Mouse (Mus musculus) right cerebral cortex, postnatal 10 days (tissue): ENCODE data around the gene Lima1.
"Not testable (repeated sequence)": the region's sequence is repeated elsewhere in the genome, so short reads cannot be mapped to it uniquely, and the experiment has no call there.

ENCODE experiments used
- DNase-seq, 2 experiments: peaks; one replicate each; pipeline ENCODE4 v3.0.0; 2021; ENCODE audit warnings: low spot score in 2 of 2

Gene Lima1

DNA sequence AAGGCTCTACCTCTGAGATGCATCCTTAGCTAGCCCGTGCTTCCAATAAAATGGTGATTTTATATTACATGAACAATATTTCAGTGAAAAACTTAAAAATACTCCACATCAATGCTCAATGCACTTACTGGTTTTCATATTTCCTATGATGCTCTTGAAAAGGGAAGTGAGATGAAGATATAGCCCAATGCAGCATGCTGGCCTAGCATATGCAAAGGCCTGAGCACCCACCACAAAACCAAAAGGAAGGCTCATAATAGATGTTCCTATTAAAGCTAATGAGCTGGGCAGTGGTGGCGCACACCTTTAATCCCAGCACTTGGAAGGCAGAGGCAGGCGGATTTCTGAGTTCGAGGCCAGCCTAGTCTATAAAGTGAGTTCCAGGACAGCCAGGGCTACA, 69.6 kb downstream of the Lima1 start:
- DNase-seq: no peak

GRCm38 (mm10) chr15:99803186-99803644, 72.0 kb downstream of the Lima1 start:
- peak in 1 of 2 experiments; percentile 49 for DNase-seq

DNA sequence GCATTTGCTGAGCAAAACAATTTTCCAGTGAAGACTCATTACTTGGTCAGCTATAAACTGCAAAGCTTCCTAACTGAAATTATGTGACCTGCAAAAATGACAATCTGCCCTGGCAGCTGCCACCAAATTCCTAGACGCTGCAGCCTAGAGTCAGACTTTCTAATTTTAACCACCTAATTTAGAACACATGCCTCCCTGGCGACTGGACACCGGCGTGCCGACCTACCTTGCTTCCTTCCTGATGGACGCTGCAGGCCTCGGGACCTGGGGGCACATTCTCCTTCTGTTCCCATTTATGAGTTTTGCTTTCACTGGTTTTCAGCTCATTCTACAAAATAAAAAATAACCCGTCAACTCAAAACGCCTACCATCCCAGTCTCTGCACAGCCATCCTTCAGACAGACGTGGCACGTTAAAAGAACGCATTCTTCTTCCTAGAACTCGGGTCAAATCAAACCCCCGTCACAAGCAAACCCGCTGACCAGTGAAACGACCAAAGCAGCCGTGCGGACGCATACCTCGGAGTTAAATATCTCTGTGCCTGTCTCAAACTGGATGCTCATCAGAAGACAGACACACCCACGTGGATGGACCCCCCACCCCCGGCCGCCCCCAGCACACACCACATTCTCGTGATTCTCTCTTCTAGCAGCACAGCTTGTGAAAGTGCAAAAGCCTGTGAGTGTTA, 73.2 kb downstream of the Lima1 start:
- DNase-seq: no peak

- DNase-seq: no peak
Observed at GRCm38 (mm10) chr15:99799706-99800105, 75.5 kb downstream of the Lima1 start.

DNA sequence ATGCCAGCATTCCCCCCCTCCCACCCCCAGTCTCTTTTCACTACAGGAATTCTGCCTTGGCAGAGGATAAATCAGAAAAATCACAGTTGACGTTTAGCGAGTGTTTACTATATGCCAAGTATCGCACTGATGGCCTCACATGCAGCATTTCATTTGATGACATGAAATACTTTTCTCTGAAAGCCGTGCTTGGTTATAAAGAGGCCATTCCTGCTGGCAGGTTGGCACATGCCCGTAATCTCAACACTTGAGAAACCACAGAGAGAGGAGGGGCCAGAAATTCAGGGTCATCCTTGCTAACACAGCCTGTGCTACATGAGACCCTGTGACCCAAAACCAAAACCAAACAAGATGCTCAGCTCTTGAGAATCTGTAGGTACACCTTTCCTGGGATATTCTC, 77.4 kb downstream of the Lima1 start:
- no peak for DNase-seq

GRCm38 (mm10) chr15:99796735-99797134, 78.5 kb downstream of the Lima1 start:
- DNase-seq: no peak

DNA sequence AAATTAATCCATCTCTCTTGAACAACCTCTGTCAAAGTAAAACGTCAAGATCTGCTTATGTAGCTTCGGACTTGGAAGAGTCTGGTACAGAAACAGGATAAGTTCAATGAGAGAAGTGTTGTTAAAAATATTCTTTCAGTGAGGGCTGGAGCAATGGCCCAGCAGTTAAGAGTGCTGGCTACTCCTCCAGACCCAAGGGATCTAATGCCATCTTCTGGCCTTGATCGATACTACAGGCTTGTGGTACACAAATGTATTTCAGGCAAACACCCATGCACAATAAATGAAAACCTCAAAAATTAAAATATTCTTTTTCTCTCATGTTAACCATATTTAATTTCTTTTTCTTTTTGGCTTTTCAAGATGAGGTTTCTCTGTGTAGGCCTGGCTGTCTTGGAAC, 79.2 kb downstream of the Lima1 start:
- DNase-seq: peak in 1 of 2 experiments; percentile 54

DNA sequence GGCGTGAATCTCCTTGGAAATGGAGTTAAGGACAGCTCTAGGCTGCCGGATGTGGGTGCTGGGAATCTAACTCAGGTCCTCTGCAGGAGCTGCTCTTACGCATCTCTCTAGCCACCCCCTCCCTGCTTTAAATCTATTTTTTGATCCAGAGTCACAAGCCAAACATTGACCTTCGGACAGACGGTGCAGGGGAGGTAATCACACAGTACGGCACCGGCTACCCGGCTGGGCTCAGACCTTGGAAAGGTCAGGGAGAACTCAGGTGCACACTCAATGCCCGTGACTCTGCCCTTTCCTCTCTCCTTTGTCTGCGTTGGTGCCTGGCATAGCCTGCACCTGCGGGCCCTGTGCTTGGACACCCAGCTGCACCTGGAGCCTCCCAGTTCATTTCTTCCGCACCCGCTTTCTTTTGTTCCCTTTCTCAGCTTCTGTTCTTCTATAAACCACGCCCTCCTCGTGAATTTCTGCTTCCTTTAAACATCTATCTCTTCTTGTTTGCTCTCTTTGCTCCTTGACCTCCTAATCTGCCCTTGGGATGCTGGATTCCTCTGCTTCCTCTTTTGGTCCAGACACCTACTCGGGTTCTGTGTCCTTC, 82.9 kb downstream of the Lima1 start:
- no peak for DNase-seq

- no peak for DNase-seq
Observed at GRCm38 (mm10) chr15:99791003-99791402, 84.3 kb downstream of the Lima1 start.

DNA sequence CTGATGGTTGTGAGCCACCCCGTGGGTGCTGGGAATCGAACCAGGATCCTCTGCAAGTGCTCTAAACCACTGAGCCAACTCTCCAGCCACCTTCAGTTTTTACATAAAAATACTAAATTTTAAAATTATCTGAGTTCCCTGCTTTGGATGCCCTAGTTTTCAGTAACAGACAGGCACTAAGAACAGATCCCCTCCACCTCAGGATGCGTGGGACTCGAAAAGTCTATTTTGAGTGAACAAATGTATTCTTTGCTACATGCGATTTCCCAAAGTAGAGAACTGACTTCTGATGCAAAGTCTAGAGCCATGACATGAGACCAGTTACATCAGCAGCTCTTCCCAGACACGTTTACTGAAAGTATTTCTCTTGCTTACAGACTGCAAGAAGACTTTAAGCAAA, 84.8 kb downstream of the Lima1 start:
- DNase-seq: peak in 1 of 2 experiments; percentile 59

GRCm38 (mm10) chr15:99787625-99788120, 87.6 kb downstream of the Lima1 start:
- DNase-seq: peak; percentile 55 to 60

- DNase-seq: no peak
Observed at GRCm38 (mm10) chr15:99778677-99779335, 96.5 kb downstream of the Lima1 start.

DNA sequence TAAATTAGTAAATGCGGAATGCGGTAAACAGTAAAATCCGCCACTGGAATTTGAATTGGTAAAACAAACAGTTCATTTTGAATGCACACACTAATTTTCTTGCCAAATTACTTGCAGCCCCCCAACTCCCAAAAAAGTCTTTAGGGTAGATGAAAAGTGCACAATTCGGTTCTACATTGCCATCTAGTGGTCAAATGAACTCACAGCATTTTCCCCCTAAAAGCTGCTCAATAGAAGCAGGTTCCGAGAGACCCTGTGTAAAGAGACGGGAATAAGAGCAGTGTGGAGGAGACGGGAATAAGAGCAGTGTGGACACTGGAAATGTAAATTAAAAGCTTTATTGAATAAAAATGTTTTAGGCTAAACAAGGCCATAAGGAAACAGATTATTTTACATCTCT, 97.1 kb downstream of the Lima1 start:
- DNase-seq: peak in 1 of 2 experiments; percentile 50

- DNase-seq: no peak
Observed at GRCm38 (mm10) chr15:99772925-99773324, 102.3 kb downstream of the Lima1 start.

GRCm38 (mm10) chr15:99772881-99772924, 102.6 kb downstream of the Lima1 start, which contains the start of gene Cers5:
Gene Cers5, minus strand, starts transcription at chr15:99772885.
- not testable (repeated sequence) for DNase-seq

- DNase-seq: peak; percentile 90 to 91
Observed at GRCm38 (mm10) chr15:99772277-99772880, 102.9 kb downstream of the Lima1 start.

GRCm38 (mm10) chr15:99771601-99772276, 103.5 kb downstream of the Lima1 start:
- peak; percentile 47 to 48 for DNase-seq

GRCm38 (mm10) chr15:99771004-99771500, 104.2 kb downstream of the Lima1 start:
- DNase-seq: no peak

- no peak for DNase-seq
Observed at GRCm38 (mm10) chr15:99768761-99769160, 106.5 kb downstream of the Lima1 start.

- no peak for DNase-seq
Observed at GRCm38 (mm10) chr15:99767467-99767866, 107.8 kb downstream of the Lima1 start.

GRCm38 (mm10) chr15:99754204-99754603, 121.1 kb downstream of the Lima1 start:
- DNase-seq: no peak

GRCm38 (mm10) chr15:99740229-99740628, 135.0 kb downstream of the Lima1 start:
- DNase-seq: no peak
